Mouse (Mus musculus): ENCODE data around the gene Tpi1. TPM values are rescaled to one million over a fixed set of nuclear protein-coding genes. Genes with fewer than 3 reads are reported as not detected.
"Not testable (repeated sequence)": the region's sequence is repeated elsewhere in the genome, so short reads cannot be mapped to it uniquely, and the experiment has no call there.

Tpi1 gene
- polyA plus RNA-seq, 1 experiment from 2014 or later: 385 TPM

GRCm38 (mm10) chr6:124813496-124813895, 600 bp downstream of the Tpi1 start:
- H3K27me3 ChIP-seq: no peaks in the 10 kb centered on the region
- ATAC-seq (ENCODE audit: low read depth): peak; percentile 78
- peak overlapping the region; percentile 86 for H3K27ac ChIP-seq (replicated peaks)
- H3K4me3 ChIP-seq: peak overlapping the region; percentile 58
- H3K4me2 ChIP-seq: peak overlapping the region; percentile 81
- 0% methylated on average over 18 of the region's 18 CpGs for WGBS
- peaks cover 51% of the 10 kb centered on the region for H3K4me1 ChIP-seq (replicated peaks)
- peak overlapping the region; percentile 85 for H3K9ac ChIP-seq
- no peaks in the 10 kb centered on the region for H3K9me3 ChIP-seq
- H3K36me3 ChIP-seq: peaks cover 58% of the 10 kb centered on the region

GRCm38 (mm10) chr6:124812848-124813247, 1.2 kb downstream of the Tpi1 start:
- H3K9me3 ChIP-seq: no peaks in the 10 kb centered on the region
- ATAC-seq (ENCODE audit: low read depth): no peak
- peaks cover 56% of the 10 kb centered on the region for H3K4me1 ChIP-seq (replicated peaks)
- peak overlapping the region; percentile 86 for H3K27ac ChIP-seq (replicated peaks)
- peaks cover 51% of the 10 kb centered on the region for H3K36me3 ChIP-seq
- H3K9ac ChIP-seq: peak overlapping the region; percentile 85
- H3K4me3 ChIP-seq: peak overlapping the region; percentile 58
- 21% methylated on average over 9 of the region's 9 CpGs for WGBS
- H3K4me2 ChIP-seq: peak overlapping the region; percentile 81
- H3K27me3 ChIP-seq: no peaks in the 10 kb centered on the region

- H3K4me1 ChIP-seq (replicated peaks): peaks cover 56% of the 10 kb centered on the region
These were observed 2.2 kb downstream of the Tpi1 start for GRCm38 (mm10) chr6:124811701-124812560.

GRCm38 (mm10) chr6:124811403-124811665, 2.8 kb downstream of the Tpi1 start:
- no peak for ATAC-seq (ENCODE audit: low read depth)
- Histone ChIP-seq H3K27ac (replicated peaks) (no peak overlapping the region), H3K36me3 (peaks cover 36% of the 10 kb centered on the region), H3K4me3 (no peak overlapping the region), H3K4me1 (replicated peaks) (peaks cover 59% of the 10 kb centered on the region), H3K27me3 (no peaks in the 10 kb centered on the region), H3K9ac (no peak overlapping the region), H3K4me2 (no peak overlapping the region), H3K9me3 (no peaks in the 10 kb centered on the region)
- 86% methylated on average over 4 of the region's 4 CpGs for WGBS

More at GRCm38 (mm10) chr6:124811701-124812560, 2.2 kb downstream of the Tpi1 start:
- peaks cover 42% of the 10 kb centered on the region for H3K36me3 ChIP-seq
- H3K27ac ChIP-seq (replicated peaks): no peak overlapping the region
- H3K9ac ChIP-seq: peak overlapping the region; percentile 85
- ATAC-seq (ENCODE audit: low read depth): no peak
- WGBS: 88% methylated on average over 24 of the region's 24 CpGs
- peak overlapping the region; percentile 58 for H3K4me3 ChIP-seq
- H3K9me3 ChIP-seq: no peaks in the 10 kb centered on the region
- no peaks in the 10 kb centered on the region for H3K27me3 ChIP-seq
- peak overlapping the region; percentile 81 for H3K4me2 ChIP-seq

GRCm38 (mm10) chr6:124810566-124811402, 3.3 kb downstream of the Tpi1 start:
- peaks cover 64% of the 10 kb centered on the region for H3K4me1 ChIP-seq (replicated peaks)
- 86% methylated on average over 11 of the region's 11 CpGs for WGBS

GRCm38 (mm10) chr6:124809775-124810538, 4.1 kb downstream of the Tpi1 start:
- no peaks in the 10 kb centered on the region for H3K9me3 ChIP-seq
- H3K36me3 ChIP-seq: peaks cover 22% of the 10 kb centered on the region
- peaks cover 68% of the 10 kb centered on the region for H3K4me1 ChIP-seq (replicated peaks)
- peak overlapping the region; percentile 75 for H3K9ac ChIP-seq
- H3K27me3 ChIP-seq: no peaks in the 10 kb centered on the region
- peak overlapping the region; percentile 50 for H3K4me3 ChIP-seq
- 0 out of 2 replicates have a peak overlapping the region, but pooled peaks have one; percentile 14 for H3K27ac ChIP-seq (replicated peaks)
- 46% methylated on average over 14 of the region's 14 CpGs for WGBS
- peak overlapping the region; percentile 92 for H3K4me2 ChIP-seq
- ATAC-seq (ENCODE audit: low read depth): 0 out of 2 replicates have a peak, but pooled peaks have one; percentile 0

More at GRCm38 (mm10) chr6:124810566-124811402, 3.3 kb downstream of the Tpi1 start:
- not testable (repeated sequence) for H3K4me3 ChIP-seq; ATAC-seq (ENCODE audit: low read depth); H3K27me3 ChIP-seq; H3K27ac ChIP-seq (replicated peaks); H3K9me3 ChIP-seq
- Histone ChIP-seq H3K9ac (peak overlapping the region; percentile 1; the same call in 1 of the 2 replicates), H3K36me3 (peaks cover 31% of the 10 kb centered on the region), H3K4me2 (peak overlapping the region; percentile 92; the same call in 1 of the 2 replicates)

- H3K36me3 ChIP-seq: peaks cover 21% of the 10 kb centered on the region
- peak overlapping the region; percentile 50 for H3K4me3 ChIP-seq
- under 1% methylated on average over 35 of the region's 35 CpGs for WGBS
- H3K4me1 ChIP-seq (replicated peaks): peaks cover 60% of the 10 kb centered on the region
- 0 out of 2 replicates have a peak, but pooled peaks have one; percentile 2 for ATAC-seq (ENCODE audit: low read depth)
- no peaks in the 10 kb centered on the region for H3K9me3 ChIP-seq
- H3K27ac ChIP-seq (replicated peaks): peak overlapping the region; percentile 78
- no peaks in the 10 kb centered on the region for H3K27me3 ChIP-seq
- H3K4me2 ChIP-seq: peak overlapping the region; percentile 92
- H3K9ac ChIP-seq: peak overlapping the region; percentile 75
These were observed 4.9 kb downstream of the Tpi1 start for GRCm38 (mm10) chr6:124809052-124809774.

GRCm38 (mm10) chr6:124808358-124809012, 5.6 kb downstream of the Tpi1 start, which contains the start of gene Spsb2:
TSS of gene Spsb2 (plus strand) at chr6:124808661.
- H3K9me3 ChIP-seq: no peaks in the 10 kb centered on the region
- peaks cover 21% of the 10 kb centered on the region for H3K36me3 ChIP-seq
- WGBS: 5% methylated on average over 28 of the region's 29 CpGs
- no peaks in the 10 kb centered on the region for H3K27me3 ChIP-seq
- peak within 1 kb of the TSS; percentile 92 for H3K4me2 ChIP-seq
- H3K4me1 ChIP-seq (replicated peaks): peaks cover 58% of the 10 kb centered on the region
- H3K4me3 ChIP-seq: peak within 1 kb of the TSS; percentile 50
- H3K27ac ChIP-seq (replicated peaks): peak within 1 kb of the TSS; percentile 78
- ATAC-seq (ENCODE audit: low read depth): peak; percentile 11
- H3K9ac ChIP-seq: peak within 1 kb of the TSS; percentile 75

GRCm38 (mm10) chr6:124807986-124808357, 6.1 kb downstream of the Tpi1 start:
- 84% methylated on average over 6 of the region's 6 CpGs for WGBS
- H3K27me3 ChIP-seq: no peaks in the 10 kb centered on the region
- ATAC-seq (ENCODE audit: low read depth): no peak
- peaks cover 21% of the 10 kb centered on the region for H3K36me3 ChIP-seq
- H3K4me1 ChIP-seq (replicated peaks): peaks cover 54% of the 10 kb centered on the region
- H3K4me2 ChIP-seq: peak overlapping the region; percentile 92
- H3K9me3 ChIP-seq: no peaks in the 10 kb centered on the region
- H3K9ac ChIP-seq: peak overlapping the region; percentile 75
- H3K27ac ChIP-seq (replicated peaks): peak overlapping the region; percentile 78; the same call in 1 of the 2 replicates
- H3K4me3 ChIP-seq: peak overlapping the region; percentile 50; the same call in 1 of the 2 replicates

GRCm38 (mm10) chr6:124807366-124807765, 6.7 kb downstream of the Tpi1 start:
- Histone ChIP-seq H3K36me3 (peaks cover 20% of the 10 kb centered on the region), H3K27ac (replicated peaks) (no peak overlapping the region), H3K4me1 (replicated peaks) (peaks cover 48% of the 10 kb centered on the region), H3K9ac (no peak overlapping the region), H3K9me3 (no peaks in the 10 kb centered on the region), H3K27me3 (no peaks in the 10 kb centered on the region), H3K4me2 (no peak overlapping the region), H3K4me3 (no peak overlapping the region)
- 91% methylated on average over 4 of the region's 4 CpGs for WGBS
- ATAC-seq (ENCODE audit: low read depth): no peak
